Mouse (Mus musculus): ENCODE measurements around the gene Clpp. TPM values are rescaled to one million over a fixed set of nuclear protein-coding genes. Genes with fewer than 3 reads are reported as not detected.

Clpp gene
- polyA plus RNA-seq, 1 experiment: 47.7 TPM

GRCm38 (mm10) chr17:56961880-56962279, 28.2 kb upstream of the Clpp start:
- no peaks in the 10 kb centered on the region for H3K9me3 ChIP-seq (replicated peaks; ENCODE audit: control insufficient read depth, insufficient read depth, low read length, poor library complexity, severe bottlenecking)
- no peaks in the 10 kb centered on the region for H3K4me1 ChIP-seq (ENCODE audit: control insufficient read depth, insufficient read depth, low read length)
- H3K4me3 ChIP-seq (ENCODE audit: low read depth, low read length): no peak overlapping the region
- TF ChIP-seq CTCF (IDR thresholded peaks at IDR 0.05; ENCODE audit: low read depth, low read length) (peak; percentile 38), EP300 (IDR thresholded peaks at IDR 0.05; ENCODE audit: insufficient read depth, low read depth, low read length) (no peak)
- no peak overlapping the region for H3K27ac ChIP-seq (ENCODE audit: insufficient read depth, low read length)
- H3K27me3 ChIP-seq (ENCODE audit: control insufficient read depth, insufficient read depth, low read length, poor library complexity, severe bottlenecking): no peaks in the 10 kb centered on the region
- H3K36me3 ChIP-seq (ENCODE audit: control insufficient read depth, insufficient read depth, low read length, poor library complexity, severe bottlenecking): no peaks in the 10 kb centered on the region
- H3K9ac ChIP-seq (ENCODE audit: low read depth, poor library complexity, severe bottlenecking): no peak overlapping the region

GRCm38 (mm10) chr17:56962642-56963405, 27.3 kb upstream of the Clpp start:
- Histone ChIP-seq H3K36me3 (ENCODE audit: control insufficient read depth, insufficient read depth, low read length, poor library complexity, severe bottlenecking) (no peaks in the 10 kb centered on the region), H3K9ac (ENCODE audit: low read depth, poor library complexity, severe bottlenecking) (no peak overlapping the region), H3K4me1 (ENCODE audit: control insufficient read depth, insufficient read depth, low read length) (no peaks in the 10 kb centered on the region), H3K4me3 (ENCODE audit: low read depth, low read length) (no peak overlapping the region), H3K27ac (ENCODE audit: insufficient read depth, low read length) (no peak overlapping the region), H3K27me3 (ENCODE audit: control insufficient read depth, insufficient read depth, low read length, poor library complexity, severe bottlenecking) (no peaks in the 10 kb centered on the region), H3K9me3 (replicated peaks; ENCODE audit: control insufficient read depth, insufficient read depth, low read length, poor library complexity, severe bottlenecking) (no peaks in the 10 kb centered on the region)
- TF ChIP-seq EP300 (IDR thresholded peaks at IDR 0.05; ENCODE audit: insufficient read depth, low read depth, low read length): no peak
- no peak for TF ChIP-seq POLR2A (IDR thresholded peaks at IDR 0.05; ENCODE audit: insufficient read depth, low read length)
- TF ChIP-seq CTCF (IDR thresholded peaks at IDR 0.05; ENCODE audit: low read depth, low read length): no peak

- no peak for TF ChIP-seq POLR2A (IDR thresholded peaks at IDR 0.05; ENCODE audit: insufficient read depth, low read length)
- Histone ChIP-seq H3K4me1 (ENCODE audit: control insufficient read depth, insufficient read depth, low read length) (no peaks in the 10 kb centered on the region), H3K27ac (ENCODE audit: insufficient read depth, low read length) (no peak overlapping the region), H3K9ac (ENCODE audit: low read depth, poor library complexity, severe bottlenecking) (no peak overlapping the region), H3K9me3 (replicated peaks; ENCODE audit: control insufficient read depth, insufficient read depth, low read length, poor library complexity, severe bottlenecking) (no peaks in the 10 kb centered on the region), H3K36me3 (ENCODE audit: control insufficient read depth, insufficient read depth, low read length, poor library complexity, severe bottlenecking) (no peaks in the 10 kb centered on the region), H3K4me3 (ENCODE audit: low read depth, low read length) (no peak overlapping the region), H3K27me3 (ENCODE audit: control insufficient read depth, insufficient read depth, low read length, poor library complexity, severe bottlenecking) (no peaks in the 10 kb centered on the region)
Measured at GRCm38 (mm10) chr17:56963646-56964045, 26.5 kb upstream of the Clpp start.

- H3K27ac ChIP-seq (ENCODE audit: insufficient read depth, low read length): no peak overlapping the region
- H3K4me3 ChIP-seq (ENCODE audit: low read depth, low read length): no peak overlapping the region
- no peaks in the 10 kb centered on the region for H3K4me1 ChIP-seq (ENCODE audit: control insufficient read depth, insufficient read depth, low read length)
- H3K9me3 ChIP-seq (replicated peaks; ENCODE audit: control insufficient read depth, insufficient read depth, low read length, poor library complexity, severe bottlenecking): no peaks in the 10 kb centered on the region
- H3K9ac ChIP-seq (ENCODE audit: low read depth, poor library complexity, severe bottlenecking): no peak overlapping the region
- no peaks in the 10 kb centered on the region for H3K36me3 ChIP-seq (ENCODE audit: control insufficient read depth, insufficient read depth, low read length, poor library complexity, severe bottlenecking)
- no peak for TF ChIP-seq CTCF (IDR thresholded peaks at IDR 0.05; ENCODE audit: low read depth, low read length)
- TF ChIP-seq POLR2A (IDR thresholded peaks at IDR 0.05; ENCODE audit: insufficient read depth, low read length): no peak
- TF ChIP-seq EP300 (IDR thresholded peaks at IDR 0.05; ENCODE audit: insufficient read depth, low read depth, low read length): no peak
- no peaks in the 10 kb centered on the region for H3K27me3 ChIP-seq (ENCODE audit: control insufficient read depth, insufficient read depth, low read length, poor library complexity, severe bottlenecking)
Measured at GRCm38 (mm10) chr17:56969321-56969720, 20.8 kb upstream of the Clpp start.

- Histone ChIP-seq H3K27me3 (ENCODE audit: control insufficient read depth, insufficient read depth, low read length, poor library complexity, severe bottlenecking) (no peaks in the 10 kb centered on the region), H3K27ac (ENCODE audit: insufficient read depth, low read length) (no peak overlapping the region), H3K9me3 (replicated peaks; ENCODE audit: control insufficient read depth, insufficient read depth, low read length, poor library complexity, severe bottlenecking) (no peaks in the 10 kb centered on the region), H3K4me3 (ENCODE audit: low read depth, low read length) (no peak overlapping the region), H3K9ac (ENCODE audit: low read depth, poor library complexity, severe bottlenecking) (no peak overlapping the region), H3K36me3 (ENCODE audit: control insufficient read depth, insufficient read depth, low read length, poor library complexity, severe bottlenecking) (no peaks in the 10 kb centered on the region), H3K4me1 (ENCODE audit: control insufficient read depth, insufficient read depth, low read length) (peaks cover 3% of the 10 kb centered on the region)
- no peak for TF ChIP-seq EP300 (IDR thresholded peaks at IDR 0.05; ENCODE audit: insufficient read depth, low read depth, low read length)
- TF ChIP-seq POLR2A (IDR thresholded peaks at IDR 0.05; ENCODE audit: insufficient read depth, low read length): no peak
- TF ChIP-seq CTCF (IDR thresholded peaks at IDR 0.05; ENCODE audit: low read depth, low read length): no peak
Measured at GRCm38 (mm10) chr17:56970081-56970480, 20.0 kb upstream of the Clpp start.

- peaks cover 3% of the 10 kb centered on the region for H3K4me1 ChIP-seq (ENCODE audit: control insufficient read depth, insufficient read depth, low read length)
- no peak overlapping the region for H3K4me3 ChIP-seq (ENCODE audit: low read depth, low read length)
- no peak for TF ChIP-seq EP300 (IDR thresholded peaks at IDR 0.05; ENCODE audit: insufficient read depth, low read depth, low read length)
- TF ChIP-seq POLR2A (IDR thresholded peaks at IDR 0.05; ENCODE audit: insufficient read depth, low read length): no peak
- no peak for TF ChIP-seq CTCF (IDR thresholded peaks at IDR 0.05; ENCODE audit: low read depth, low read length)
Measured at GRCm38 (mm10) chr17:56973956-56974707, 16.0 kb upstream of the Clpp start.

More at GRCm38 (mm10) chr17:56973956-56974707, 16.0 kb upstream of the Clpp start:
- Histone ChIP-seq H3K27me3 (ENCODE audit: control insufficient read depth, insufficient read depth, low read length, poor library complexity, severe bottlenecking) (no peaks in the 10 kb centered on the region), H3K36me3 (ENCODE audit: control insufficient read depth, insufficient read depth, low read length, poor library complexity, severe bottlenecking) (no peaks in the 10 kb centered on the region), H3K9ac (ENCODE audit: low read depth, poor library complexity, severe bottlenecking) (no peak overlapping the region), H3K9me3 (replicated peaks; ENCODE audit: control insufficient read depth, insufficient read depth, low read length, poor library complexity, severe bottlenecking) (no peaks in the 10 kb centered on the region), H3K27ac (ENCODE audit: insufficient read depth, low read length) (no peak overlapping the region; the same call in 1 of the 2 replicates)

Data from ES-Bruce4 (cell line).